Mouse (Mus musculus): Measurements from ENCODE around the gene Aspdh. TPM values are rescaled to one million over a fixed set of nuclear protein-coding genes. Genes with fewer than 3 reads are reported as not detected.
A peak's percentile ranks its signal among the peaks of the same experiment; 100 is the strongest.

Gene Aspdh
- polyA plus RNA-seq, 2 experiments from 2014 or later, result 0.73 TPM; not detected in 1

DNA sequence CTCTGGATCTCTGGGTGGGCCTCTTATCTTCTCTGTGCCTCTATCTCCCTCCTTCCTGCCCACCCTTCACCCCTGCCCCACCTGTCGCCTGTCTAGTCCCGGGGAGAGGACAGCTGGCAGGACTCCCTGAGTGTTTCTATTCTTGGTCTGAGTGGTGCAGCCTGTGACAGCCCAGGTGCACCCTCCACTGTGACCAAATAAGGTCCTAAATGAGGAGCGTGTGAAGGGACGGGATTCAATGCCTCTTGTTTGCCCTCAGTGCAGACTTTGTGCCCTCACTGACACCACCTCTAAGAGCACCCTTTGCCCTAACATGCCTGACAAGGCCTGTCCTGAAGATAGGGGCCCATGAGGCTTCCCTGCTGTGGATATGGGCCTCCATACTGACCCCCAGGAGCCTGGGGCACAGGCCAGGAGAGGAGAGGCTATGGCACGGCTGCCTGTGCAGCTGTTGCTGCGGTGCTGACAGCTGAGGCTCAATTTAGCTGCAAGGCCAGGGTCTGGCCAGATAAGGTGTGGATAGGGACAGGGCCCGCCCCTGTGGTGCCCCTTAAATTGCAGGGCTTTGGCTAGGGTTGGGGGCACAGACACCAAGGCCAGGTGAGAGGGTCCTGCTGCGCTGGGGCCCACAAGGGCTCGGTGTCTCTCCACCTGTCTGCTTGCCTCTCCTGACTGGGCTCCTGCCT, 7.9 kb downstream of the Aspdh start:
- no peak for ATAC-seq

DNA sequence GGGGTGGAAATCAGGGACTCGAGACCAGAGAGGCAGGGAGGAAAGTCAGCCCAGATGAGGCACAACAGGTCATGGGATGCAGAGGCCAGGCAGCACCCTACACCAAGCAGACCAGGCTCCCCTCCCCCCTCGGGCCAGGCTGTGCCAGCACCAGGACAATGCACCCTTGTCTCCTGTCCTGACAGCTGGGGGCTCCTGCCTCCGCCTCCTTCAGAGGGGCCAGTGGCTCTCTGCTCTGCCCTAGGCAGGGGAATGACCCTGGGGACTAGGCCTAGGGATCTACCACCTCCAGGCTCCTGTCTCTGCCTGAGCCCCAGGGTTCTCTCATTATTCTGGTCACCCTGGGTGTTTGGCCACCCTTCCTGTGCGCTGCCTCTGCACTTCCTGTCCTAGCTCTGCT, 9.2 kb downstream of the Aspdh start:
- ATAC-seq, result no peak

DNA sequence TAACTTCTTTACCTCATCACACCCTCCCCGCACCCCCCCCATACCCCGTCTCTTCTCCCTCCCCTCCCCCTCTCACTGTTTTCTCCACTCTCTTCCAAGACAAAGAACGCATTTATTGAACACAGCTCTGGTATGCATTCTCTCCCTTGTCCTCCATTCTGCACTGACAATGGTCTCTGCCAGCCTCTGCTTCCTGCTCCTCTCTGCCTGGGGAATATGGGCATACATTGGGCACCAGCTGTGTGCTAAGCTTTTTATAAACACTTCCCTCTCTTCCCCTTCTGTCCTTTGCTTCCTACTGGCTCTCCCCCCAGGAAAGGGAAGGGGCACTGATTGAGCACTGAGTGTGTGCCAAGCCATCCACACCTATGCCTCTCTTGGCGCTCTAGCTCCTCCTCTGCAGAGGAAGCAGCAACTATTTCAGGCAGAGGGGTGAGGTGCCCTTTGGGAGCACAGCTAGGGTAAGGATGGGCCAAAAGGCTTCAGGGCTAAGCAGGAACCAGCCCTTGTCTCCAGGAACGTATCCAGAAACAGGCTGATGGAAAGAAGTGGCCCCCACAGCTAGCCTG, 9.9 kb downstream of the Aspdh start:
- no peak for ATAC-seq

DNA sequence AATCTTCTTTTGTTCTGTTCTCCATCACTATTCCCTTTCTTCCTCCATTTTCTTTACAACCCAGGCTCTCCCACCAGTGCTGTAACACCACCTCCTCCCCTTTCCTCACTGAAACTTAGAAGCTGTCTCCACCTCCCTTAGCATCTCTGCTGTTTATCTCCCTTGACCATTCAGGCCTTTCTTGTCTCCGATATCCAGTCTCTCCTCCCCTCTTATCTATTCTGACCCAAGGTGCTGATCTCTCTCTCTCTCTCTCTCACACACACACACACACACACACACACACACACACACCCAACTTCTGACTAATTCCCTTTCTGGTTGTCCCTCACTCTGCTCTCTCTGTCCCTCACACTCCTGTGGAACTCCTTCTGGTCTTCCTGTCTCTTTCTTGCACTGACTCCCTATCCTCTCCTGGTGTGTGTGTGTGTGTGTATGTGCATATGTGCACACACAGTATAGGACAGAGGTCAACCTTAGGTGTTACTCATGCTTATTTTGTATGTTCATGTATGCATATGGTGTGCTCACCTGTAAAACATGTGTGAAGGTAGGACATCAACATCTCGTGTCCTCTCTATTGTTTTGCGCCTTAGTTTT, 17.7 kb downstream of the Aspdh start:
- ATAC-seq, result no peak

DNA sequence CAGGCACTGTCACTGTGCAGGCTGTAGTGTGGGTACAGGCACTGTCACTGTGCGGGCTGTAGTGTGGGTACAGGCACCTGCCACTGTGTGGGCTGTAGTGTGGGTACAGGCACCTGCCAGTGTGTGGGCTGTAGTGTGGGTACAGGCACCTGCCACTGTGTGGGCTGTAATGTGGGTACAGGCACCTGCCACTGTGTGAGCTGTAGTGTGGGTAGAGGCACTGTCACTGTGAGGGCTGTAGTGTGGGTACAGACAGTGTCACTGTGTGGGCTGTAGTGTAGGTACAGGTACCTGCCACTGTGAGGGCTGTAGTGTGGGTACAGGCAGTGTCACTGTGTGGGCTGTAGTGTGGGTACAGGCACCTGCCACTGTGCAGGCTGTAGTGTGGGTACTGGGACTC, 18.9 kb downstream of the Aspdh start:
- ATAC-seq, result no peak

DNA sequence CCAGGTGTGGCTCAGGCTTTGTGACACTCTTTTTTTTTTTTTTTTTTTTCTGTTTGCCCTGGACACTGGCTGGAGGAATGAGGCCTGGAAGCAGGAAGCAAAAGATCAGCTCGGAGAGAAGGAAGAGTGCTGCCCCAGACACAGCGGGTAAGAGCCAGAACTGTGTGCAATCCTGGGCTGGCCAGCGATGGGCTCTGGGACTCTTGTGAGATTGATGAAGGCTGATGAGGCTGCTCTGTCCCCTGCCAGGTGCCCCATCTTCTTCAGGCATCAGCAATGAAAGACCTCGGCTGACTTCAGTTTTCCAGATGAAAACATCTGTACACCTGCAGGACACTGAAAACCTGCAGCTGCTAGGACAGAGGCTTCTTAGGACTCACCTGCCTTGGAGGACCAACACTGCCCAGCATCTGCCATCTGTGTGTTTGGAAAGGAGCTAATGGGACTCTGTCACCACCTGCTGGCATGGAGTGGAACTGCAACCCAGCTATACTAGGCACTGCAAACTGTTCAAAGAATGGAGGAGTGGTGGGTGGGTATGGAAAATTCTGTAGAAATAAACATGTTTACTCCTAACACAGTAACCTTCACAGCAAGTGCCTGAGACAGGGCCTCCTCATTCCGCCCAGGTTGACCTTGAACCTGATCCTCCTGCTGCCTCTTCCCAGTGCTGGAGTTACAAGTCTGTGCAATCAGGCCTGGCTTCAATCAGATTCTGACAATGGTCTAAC, 19.8 kb downstream of the Aspdh start:
- ATAC-seq, result peak; percentile 84

DNA sequence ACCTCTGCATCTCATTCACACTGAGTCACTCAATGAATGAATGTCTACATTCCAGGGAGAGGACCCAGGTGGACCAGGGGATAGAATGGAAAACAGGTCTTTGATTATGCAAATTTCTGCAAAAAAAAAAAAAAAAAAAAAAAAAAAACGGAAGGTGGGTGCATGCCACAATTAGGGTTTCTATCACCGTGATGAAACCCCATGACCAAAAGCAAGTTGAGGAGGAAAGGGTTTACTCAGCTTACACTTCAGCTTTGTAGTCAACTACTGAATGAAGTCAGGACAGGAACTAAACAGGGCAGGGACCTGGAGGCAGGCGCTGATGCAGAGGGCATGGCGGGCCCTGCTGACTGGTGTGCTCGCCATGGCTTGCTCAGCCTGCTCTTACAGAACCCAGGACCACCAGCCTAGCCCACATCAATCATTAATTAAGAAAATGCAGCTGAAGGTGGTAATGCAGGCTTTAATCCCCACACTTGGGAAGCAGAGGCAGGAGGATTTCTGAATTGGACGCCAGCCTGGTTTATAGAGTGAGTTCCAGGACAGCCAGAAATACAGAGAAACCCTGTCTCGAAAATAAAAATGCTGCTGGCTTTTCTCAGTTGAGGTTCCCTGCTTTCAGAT, 20.5 kb downstream of the Aspdh start:
- ATAC-seq, result peak; percentile 33

DNA sequence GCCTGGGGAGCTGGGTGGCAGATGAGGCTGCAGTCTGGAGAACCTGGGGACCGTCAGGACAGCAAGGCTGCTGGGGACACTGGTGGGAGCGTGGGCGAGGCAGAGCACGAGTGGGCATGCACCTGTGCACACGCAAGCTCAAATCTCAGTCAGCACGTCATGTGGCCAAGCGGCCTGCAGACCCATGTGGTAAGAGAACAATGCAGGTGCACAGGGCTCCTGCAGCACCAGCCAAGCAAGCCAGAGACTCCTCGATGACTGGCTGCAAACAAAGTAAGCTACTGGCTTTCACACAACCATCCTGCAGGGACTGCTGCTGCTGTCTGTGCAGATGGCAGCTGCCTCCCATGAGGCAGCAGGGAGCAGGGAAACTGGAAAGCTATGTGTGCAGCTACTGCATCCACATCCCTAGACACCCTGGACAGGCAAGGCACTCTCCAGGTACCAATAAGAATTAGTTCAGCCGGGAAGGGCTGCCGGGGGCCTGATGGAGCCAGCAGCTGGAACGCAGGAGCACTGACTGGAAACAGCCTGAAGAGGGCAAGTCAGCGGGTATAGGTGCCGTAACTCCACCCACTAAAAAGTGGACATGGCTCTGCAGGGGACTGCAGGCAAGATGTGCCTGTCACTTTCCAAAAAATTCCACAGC, 21.9 kb downstream of the Aspdh start:
- no peak for ATAC-seq

DNA sequence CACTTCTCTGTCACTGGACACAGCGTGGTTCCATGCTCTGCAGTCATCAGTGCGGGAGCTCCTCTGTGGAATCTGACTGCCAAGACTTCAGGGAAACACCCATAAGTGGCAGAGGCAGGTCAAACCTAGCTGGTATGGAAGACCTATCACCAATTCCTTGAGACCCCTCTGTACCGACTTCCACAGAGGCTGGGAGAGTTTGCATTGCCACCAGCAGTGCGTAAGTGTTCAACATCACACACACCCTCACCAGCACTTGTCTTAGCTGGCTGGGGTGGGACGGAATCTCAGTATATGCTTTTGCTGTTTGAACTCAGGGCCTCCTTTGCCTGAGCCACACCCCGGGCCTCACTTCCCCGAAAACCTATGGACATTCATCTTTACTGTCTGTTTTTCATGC, 22.7 kb downstream of the Aspdh start:
- no peak for ATAC-seq

DNA sequence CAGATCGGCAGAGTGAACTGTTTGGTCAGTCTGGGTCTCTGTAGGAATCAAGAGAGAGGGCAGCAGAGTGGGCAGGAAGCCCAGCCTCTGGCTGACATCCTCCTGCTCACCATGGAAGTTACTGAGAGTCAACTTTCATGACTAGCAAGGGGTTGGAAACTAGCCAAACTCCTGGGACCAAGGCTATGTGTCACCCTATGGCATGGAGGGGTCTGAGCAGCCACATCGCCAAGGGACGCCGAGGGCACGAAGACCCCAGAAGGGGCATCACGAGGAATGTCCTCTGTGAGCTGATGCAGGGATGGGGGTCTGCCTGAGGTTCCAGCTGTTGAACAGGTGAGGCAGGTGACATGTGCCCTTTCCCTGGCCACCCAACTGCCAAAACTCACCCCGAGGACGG, 23.4 kb downstream of the Aspdh start:
- no peak for ATAC-seq

DNA sequence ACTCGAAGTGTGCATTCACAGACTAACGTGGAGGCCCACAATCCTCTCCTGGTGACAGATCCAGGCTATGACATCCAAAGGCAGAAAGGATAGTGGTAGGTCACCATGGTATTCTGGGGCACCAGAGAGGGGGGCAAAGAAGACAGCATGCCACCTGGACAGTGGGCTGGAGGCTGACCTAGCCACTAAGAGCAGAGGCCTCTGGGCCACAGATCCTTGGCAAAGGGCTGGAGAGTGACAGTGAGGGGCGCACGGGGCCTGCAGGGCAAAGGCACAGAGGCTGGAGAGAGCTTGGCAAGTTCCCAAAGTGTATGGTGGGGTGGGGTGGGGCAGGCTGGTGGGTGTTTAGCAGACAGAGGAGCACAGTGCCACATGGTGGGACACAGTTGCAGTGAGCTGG, 25.1 kb downstream of the Aspdh start:
- no peak for ATAC-seq

DNA sequence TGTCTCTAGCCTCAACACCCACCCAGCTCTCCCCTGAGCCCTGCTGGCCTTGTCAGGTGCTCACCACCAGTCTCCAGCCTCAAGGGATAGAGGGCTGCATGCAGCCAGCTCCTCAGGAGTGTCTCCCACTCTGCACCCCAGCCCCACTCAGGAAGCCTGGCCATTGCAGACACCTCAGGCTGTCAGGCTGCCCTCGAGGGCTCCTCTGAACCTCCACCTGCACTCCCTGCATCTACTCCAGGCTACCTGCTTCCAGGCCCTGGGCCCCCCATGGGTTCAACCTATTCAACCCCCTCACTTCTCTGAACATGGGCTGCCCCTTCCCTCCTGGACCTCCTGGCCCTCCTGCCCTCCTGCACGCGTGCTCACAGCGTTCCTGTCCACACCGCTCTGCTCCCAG, 26.2 kb downstream of the Aspdh start:
- ATAC-seq, result no peak

DNA sequence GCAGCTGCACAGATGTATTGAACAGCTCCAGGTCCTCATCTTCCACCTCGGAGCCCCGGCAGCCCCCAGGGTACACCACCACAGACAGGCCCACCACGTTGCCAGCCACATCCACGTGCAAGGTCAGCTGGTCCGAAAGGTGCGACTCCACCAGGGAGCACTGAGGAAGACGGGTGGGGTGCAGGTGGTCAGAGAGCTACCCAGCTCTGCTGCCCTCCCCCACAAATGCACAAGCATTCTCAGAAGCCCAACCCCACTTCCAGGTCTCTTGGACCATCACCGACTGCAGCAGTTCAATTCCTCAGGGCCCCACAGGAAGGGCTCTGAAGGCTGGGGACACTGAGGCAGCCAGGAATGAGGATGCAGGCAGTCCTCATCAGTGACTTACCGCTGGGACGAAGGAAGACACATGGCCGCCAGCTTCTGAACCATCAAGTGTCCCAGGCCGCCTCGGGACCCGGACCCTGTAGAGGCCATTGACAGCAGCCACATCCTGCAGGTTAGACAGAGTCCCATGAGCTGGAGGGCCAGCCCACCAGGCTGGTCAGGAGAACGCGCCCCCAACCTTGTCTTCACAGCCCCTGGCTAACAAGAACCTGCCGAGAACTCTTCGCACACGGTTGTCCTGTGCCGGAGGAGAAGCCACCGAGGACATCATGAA, 27.1 kb downstream of the Aspdh start:
- no peak for ATAC-seq

DNA sequence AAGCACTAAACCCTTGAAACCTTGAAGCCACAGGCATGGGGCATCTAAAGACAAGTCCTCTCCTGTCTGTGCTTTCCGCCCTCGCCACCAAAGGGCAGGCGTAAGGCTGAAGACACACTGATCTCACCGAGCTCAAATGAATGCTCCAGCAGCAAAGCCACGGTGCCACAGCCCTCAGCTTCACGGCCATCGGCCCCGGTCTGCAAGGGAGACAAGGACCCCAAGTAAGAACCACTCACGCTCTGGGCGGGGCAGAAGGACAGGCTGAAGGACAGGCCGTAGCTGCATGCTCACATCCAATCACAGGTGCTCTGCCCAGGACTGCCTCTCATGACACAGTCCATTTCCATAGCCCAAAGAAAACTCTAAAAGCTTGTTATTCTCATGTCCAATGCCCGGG, 29.5 kb downstream of the Aspdh start:
- ATAC-seq, result no peak

DNA sequence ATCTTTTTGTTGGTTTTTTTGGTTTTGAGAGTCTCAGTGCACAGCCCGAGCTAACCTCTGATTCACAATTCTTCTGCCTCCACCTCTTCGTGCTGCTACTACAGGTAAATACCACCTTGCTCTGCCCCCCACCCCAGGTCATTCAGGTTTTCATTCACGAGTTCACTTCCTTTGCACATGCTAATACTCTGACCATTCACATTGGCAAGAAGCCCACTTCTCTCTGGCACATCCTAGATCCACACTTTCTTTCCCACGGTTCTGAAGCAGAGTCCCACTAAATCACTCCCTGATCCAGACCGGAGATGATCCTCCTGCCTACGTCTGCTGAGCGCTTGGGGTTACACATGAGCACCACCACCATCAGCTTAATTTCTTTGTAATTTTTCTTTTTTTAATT, 29.9 kb downstream of the Aspdh start:
- no peak for ATAC-seq

DNA sequence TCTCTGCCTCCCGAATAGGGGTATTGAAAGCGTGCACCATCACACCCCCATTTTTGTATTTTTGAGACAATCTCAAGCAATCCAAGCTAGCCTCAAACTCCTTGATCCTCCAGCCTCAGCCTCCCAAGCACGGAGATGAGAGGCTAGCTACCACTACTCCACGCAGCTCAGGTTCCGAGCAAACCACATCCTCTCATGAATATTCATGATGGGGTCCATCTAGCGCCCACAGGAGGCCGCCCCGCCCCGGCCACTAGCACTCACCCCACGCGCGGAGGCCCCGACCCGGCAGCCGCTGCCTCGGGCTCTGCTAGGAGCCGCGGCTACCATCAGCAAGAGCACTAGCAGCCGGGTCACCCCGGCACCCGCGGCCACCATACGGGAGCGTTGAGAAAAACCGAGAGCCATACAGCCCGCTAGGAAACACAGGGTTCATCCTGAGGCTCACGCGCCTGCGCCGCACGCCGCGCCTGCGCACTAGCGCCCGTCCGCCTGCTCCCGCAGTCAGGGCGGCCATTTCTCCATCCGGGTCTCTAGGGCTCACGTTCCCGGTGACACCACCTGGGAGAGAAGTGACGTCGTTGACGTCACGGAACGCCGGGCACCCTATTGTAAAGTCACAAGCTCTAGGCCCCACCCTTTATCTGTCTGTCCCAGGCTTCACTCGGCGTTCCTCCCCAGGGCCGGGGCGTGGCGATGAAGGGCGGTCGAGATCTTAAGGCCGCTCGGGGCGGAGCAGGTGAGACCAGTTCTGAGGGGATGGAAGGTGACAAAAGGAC, 31.0 kb downstream of the Aspdh start, which contains the start of the genes Emc10 and Fam71e1:
TSS of gene Emc10 (minus strand) at position 538 of the 779 bp plus-strand sequence.
TSS of gene Fam71e1 (plus strand) at position 590 of the 779 bp plus-strand sequence.
- peak; percentile 94 for ATAC-seq

DNA sequence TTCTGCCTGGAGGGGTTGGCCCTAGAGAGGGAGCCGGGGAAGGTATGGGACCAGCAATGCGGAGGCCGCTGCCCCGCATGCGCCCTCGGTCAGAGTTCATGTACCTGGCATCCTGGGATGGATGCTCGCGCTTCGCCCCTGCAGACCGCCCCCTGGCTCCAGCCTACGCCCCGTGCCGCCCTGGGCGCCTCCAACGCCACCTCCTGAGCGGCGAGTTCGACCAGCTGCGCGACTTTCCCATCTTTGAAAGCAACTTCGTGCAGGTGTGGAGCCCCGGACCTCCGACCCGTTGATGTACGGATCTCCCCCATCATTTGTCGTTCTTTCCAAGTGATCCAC, 31.5 kb downstream of the Aspdh start:
- no peak for ATAC-seq

DNA sequence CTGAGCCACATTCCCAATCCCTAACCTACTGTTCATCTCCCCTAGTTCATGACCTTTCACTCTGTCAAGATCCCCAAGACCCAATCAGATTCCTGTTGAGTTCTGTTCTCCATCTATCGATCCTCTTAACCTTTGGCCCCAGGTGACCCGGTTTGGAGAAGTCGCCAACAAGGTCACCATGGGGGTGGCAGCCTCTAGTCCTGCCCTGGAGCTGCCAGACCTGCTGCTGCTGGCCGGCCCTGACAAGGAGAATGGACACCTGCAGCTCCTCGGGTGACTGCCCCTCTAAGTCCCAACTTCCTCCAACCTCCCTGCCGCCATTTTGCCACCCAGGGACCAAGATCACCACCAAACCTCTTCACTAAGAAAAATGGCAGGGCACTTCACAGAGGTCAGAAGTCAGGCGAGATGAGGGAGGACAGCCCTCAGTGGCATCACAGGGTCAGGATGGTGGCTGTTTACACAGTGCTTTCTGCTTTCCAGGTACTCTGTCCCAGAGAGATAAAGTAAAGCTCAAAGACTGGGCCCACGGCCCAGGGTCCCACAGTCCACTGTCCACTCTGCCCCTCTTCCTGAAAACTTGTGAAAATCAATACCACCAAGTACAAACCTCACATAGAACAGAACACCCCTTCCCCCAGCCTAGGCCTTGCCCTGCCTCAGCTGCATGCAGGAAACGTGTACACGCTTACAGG, 32.3 kb downstream of the Aspdh start:
- ATAC-seq, result no peak

DNA sequence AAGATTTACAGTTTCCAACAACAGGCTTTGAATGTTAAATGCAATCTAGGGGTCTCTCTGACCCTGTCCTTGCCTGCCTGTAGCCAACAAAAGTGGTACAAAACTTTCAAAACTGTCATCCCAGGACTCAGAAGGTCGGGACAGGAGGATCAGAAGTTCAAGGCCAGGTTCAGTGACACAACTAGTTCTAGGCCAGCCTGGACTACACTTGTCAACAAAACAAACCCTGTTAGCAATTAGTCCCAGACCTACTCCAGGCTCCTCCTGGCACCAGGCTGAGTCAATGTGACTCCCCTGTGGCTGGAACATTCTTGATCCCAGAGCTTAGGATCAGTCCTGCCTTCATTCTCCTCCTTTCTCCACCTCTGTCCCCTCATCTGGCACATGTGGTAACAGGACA, 33.7 kb downstream of the Aspdh start:
- ATAC-seq, result no peak

DNA sequence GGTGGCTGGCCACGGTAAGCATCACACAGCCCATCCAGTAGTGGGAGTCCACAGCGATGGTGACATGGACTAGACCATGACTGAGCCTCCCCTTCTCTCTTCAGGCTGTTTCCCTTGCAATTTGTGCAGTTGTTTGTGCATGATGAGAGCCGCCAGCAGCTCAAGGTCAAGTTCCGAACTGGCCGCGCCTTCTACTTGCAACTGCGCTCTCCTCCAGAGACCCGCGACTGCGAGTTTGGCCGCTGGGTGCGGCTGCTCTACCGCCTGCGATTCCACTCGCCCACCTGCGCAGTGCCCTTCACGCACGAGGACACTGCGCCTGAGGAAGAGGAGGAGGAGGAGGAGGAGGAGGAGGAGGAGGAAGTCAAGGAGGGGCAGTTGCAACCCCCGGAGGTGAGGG, 34.9 kb downstream of the Aspdh start:
- no peak for ATAC-seq
